Mouse (Mus musculus): ENCODE data around the gene Ccin. TPM values are rescaled to one million over a fixed set of nuclear protein-coding genes. Genes with fewer than 3 reads are reported as not detected.

Ccin gene
- polyA plus RNA-seq, 1 experiment: not detected

DNA sequence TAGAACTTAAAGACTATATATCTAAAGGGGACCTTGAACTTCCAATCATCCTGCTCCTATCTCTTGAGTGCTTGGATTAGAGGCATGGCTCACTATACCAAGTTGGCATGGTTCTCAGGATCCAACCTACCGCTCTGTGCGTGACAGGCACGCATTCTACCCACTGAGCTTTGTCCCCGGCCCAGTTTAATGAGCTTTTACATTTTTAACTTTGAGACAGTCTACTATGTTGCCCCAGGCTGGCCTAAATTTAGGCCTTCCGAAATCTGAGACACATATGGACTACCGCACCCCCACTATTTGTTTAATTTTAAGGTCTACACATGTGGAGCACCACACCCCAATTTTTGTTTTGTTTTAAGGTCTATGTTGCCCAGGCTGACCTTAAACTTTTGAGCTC is 2.4 kb upstream of the Ccin start:
- no peak for TF ChIP-seq GATA1 (IDR thresholded peaks at IDR 0.05; ENCODE audit: low read length)
- Histone ChIP-seq H3K9me3 (ENCODE audit: control insufficient read depth, low read length) (no peaks in the 10 kb centered on the region), H3K4me3 (replicated peaks) (no peak overlapping the region), H3K36me3 (ENCODE audit: control insufficient read depth) (peaks cover 35% of the 10 kb centered on the region), H3K4me1 (ENCODE audit: control insufficient read depth) (peaks cover 14% of the 10 kb centered on the region), H3K27me3 (ENCODE audit: control insufficient read depth) (peaks cover 7% of the 10 kb centered on the region)

- H3K27me3 ChIP-seq (ENCODE audit: control insufficient read depth): peaks cover 7% of the 10 kb centered on the region
- H3K4me1 ChIP-seq (ENCODE audit: control insufficient read depth): peaks cover 14% of the 10 kb centered on the region
- no peak overlapping the region for H3K4me3 ChIP-seq (replicated peaks)
- no peaks in the 10 kb centered on the region for H3K9me3 ChIP-seq (ENCODE audit: control insufficient read depth, low read length)
- peaks cover 32% of the 10 kb centered on the region for H3K36me3 ChIP-seq (ENCODE audit: control insufficient read depth)
- TF ChIP-seq TAL1 (IDR thresholded peaks at IDR 0.05; ENCODE audit: low read length): no peak
- no peak for TF ChIP-seq GATA1 (IDR thresholded peaks at IDR 0.05; ENCODE audit: low read length)
These were observed 2.0 kb upstream of the Ccin start for GRCm38 (mm10) chr4:43981251-43981650.

DNA sequence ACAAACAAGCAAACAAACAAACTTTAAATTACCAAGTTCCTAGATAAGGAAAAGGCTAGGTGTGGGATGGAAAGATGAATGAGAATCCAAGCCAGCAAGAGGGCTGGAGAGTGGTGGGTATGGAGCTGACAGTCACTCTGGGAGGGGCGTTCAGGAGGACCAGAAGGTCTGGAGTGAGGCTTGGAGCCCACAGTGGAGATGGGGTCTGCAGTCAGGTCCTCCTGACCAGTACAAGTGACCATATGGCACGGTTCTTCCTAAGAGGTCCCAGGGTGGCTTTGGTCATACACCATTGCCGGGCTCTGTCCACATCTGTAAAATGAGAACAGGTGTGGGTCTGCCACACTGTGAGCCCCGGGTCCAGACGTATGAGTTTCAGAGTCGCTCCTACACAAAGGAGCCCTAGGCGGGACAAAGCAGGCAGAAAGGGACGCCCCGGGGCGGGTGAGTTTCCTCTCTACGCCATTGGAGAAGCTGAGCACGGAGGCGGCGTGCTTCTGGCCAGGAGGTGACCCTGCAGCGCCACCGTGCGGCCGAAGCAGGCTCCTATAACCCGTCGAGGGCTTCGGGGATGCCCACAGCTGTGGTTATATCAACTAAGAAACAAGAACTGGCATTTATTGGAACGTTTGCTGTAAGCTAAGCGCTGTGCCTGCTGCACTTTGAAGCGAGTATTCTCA is 1.1 kb upstream of the Ccin start:
- Histone ChIP-seq H3K4me3 (replicated peaks) (peak overlapping the region; percentile 57), H3K36me3 (ENCODE audit: control insufficient read depth) (peaks cover 28% of the 10 kb centered on the region)
- TF ChIP-seq TAL1 (IDR thresholded peaks at IDR 0.05; ENCODE audit: low read length): no peak
- TF ChIP-seq GATA1 (IDR thresholded peaks at IDR 0.05; ENCODE audit: low read length): no peak

GRCm38 (mm10) chr4:43983756-43984155 is 473 bp downstream of the Ccin start:
- Histone ChIP-seq H3K4me3 (replicated peaks) (no peak overlapping the region), H3K27me3 (ENCODE audit: control insufficient read depth) (peaks cover 7% of the 10 kb centered on the region)
- TF ChIP-seq GATA1 (IDR thresholded peaks at IDR 0.05; ENCODE audit: low read length): no peak
- TF ChIP-seq TAL1 (IDR thresholded peaks at IDR 0.05; ENCODE audit: low read length): no peak

More for the DNA sequence above, 1.1 kb upstream of the Ccin start:
- Histone ChIP-seq H3K27me3 (ENCODE audit: control insufficient read depth) (peaks cover 7% of the 10 kb centered on the region), H3K4me1 (ENCODE audit: control insufficient read depth) (peaks cover 14% of the 10 kb centered on the region), H3K9me3 (ENCODE audit: control insufficient read depth, low read length) (no peaks in the 10 kb centered on the region)

GRCm38 (mm10) chr4:43984326-43984725 is 1.0 kb downstream of the Ccin start:
- Histone ChIP-seq H3K27me3 (ENCODE audit: control insufficient read depth) (peaks cover 7% of the 10 kb centered on the region), H3K9me3 (ENCODE audit: control insufficient read depth, low read length) (no peaks in the 10 kb centered on the region), H3K4me1 (ENCODE audit: control insufficient read depth) (peaks cover 12% of the 10 kb centered on the region), H3K36me3 (ENCODE audit: control insufficient read depth) (peaks cover 6% of the 10 kb centered on the region), H3K4me3 (replicated peaks) (no peak overlapping the region)
- no peak for TF ChIP-seq GATA1 (IDR thresholded peaks at IDR 0.05; ENCODE audit: low read length)
- TF ChIP-seq TAL1 (IDR thresholded peaks at IDR 0.05; ENCODE audit: low read length): no peak

More at GRCm38 (mm10) chr4:43983756-43984155, 473 bp downstream of the Ccin start:
- Histone ChIP-seq H3K4me1 (ENCODE audit: control insufficient read depth) (peaks cover 12% of the 10 kb centered on the region), H3K9me3 (ENCODE audit: control insufficient read depth, low read length) (no peaks in the 10 kb centered on the region), H3K36me3 (ENCODE audit: control insufficient read depth) (peaks cover 12% of the 10 kb centered on the region)

GRCm38 (mm10) chr4:43988976-43989375 is 5.7 kb downstream of the Ccin start:
- TF ChIP-seq TAL1 (IDR thresholded peaks at IDR 0.05; ENCODE audit: low read length) (no peak), GATA1 (IDR thresholded peaks at IDR 0.05; ENCODE audit: low read length) (no peak)
- no peaks in the 10 kb centered on the region for H3K9me3 ChIP-seq (ENCODE audit: control insufficient read depth, low read length)
- H3K4me3 ChIP-seq (replicated peaks): no peak overlapping the region
- H3K36me3 ChIP-seq (ENCODE audit: control insufficient read depth): no peaks in the 10 kb centered on the region
- peaks cover 7% of the 10 kb centered on the region for H3K27me3 ChIP-seq (ENCODE audit: control insufficient read depth)
- H3K4me1 ChIP-seq (ENCODE audit: control insufficient read depth): no peaks in the 10 kb centered on the region

DNA sequence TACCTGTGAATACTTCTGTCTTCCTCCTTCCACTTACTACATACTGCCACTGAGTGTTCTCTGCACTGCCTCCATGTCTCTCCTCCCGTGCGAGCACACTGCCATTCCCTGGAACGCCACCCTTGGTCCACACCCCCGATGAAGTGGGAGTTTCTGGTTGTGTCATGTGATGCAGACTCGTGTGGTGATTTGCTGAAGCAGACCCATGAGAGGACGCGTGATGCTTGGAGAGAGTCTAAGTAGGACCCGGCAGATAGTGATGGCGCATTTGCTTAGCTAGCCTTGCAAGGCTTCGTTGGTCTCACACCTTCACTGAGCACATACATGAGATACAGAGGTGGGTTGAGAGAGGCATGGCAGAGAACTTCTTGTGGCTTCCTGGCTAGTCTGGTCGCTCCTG is 9.8 kb downstream of the Ccin start:
- Histone ChIP-seq H3K4me1 (ENCODE audit: control insufficient read depth) (no peaks in the 10 kb centered on the region), H3K36me3 (ENCODE audit: control insufficient read depth) (no peaks in the 10 kb centered on the region), H3K4me3 (replicated peaks) (no peak overlapping the region), H3K27me3 (ENCODE audit: control insufficient read depth) (no peaks in the 10 kb centered on the region), H3K9me3 (ENCODE audit: control insufficient read depth, low read length) (no peaks in the 10 kb centered on the region)
- TF ChIP-seq TAL1 (IDR thresholded peaks at IDR 0.05; ENCODE audit: low read length) (no peak), GATA1 (IDR thresholded peaks at IDR 0.05; ENCODE audit: low read length) (no peak)

- Histone ChIP-seq H3K4me1 (ENCODE audit: control insufficient read depth) (no peaks in the 10 kb centered on the region), H3K4me3 (replicated peaks) (no peak overlapping the region), H3K36me3 (ENCODE audit: control insufficient read depth) (no peaks in the 10 kb centered on the region), H3K27me3 (ENCODE audit: control insufficient read depth) (no peaks in the 10 kb centered on the region), H3K9me3 (ENCODE audit: control insufficient read depth, low read length) (no peaks in the 10 kb centered on the region; the same call in 1 of the 2 replicates)
- TF ChIP-seq TAL1 (IDR thresholded peaks at IDR 0.05; ENCODE audit: low read length) (no peak), GATA1 (IDR thresholded peaks at IDR 0.05; ENCODE audit: low read length) (no peak)
These were observed 11.1 kb downstream of the Ccin start for GRCm38 (mm10) chr4:43994342-43994741.

GRCm38 (mm10) chr4:44003622-44004021 is 20.3 kb downstream of the Ccin start:
- Histone ChIP-seq H3K4me3 (replicated peaks) (peak overlapping the region; percentile 64), H3K9me3 (ENCODE audit: control insufficient read depth, low read length) (peaks cover 8% of the 10 kb centered on the region), H3K4me1 (ENCODE audit: control insufficient read depth) (peaks cover 33% of the 10 kb centered on the region), H3K27me3 (ENCODE audit: control insufficient read depth) (no peaks in the 10 kb centered on the region), H3K36me3 (ENCODE audit: control insufficient read depth) (peaks cover 31% of the 10 kb centered on the region)
- TF ChIP-seq GATA1 (IDR thresholded peaks at IDR 0.05; ENCODE audit: low read length): no peak
- no peak for TF ChIP-seq TAL1 (IDR thresholded peaks at IDR 0.05; ENCODE audit: low read length)

DNA sequence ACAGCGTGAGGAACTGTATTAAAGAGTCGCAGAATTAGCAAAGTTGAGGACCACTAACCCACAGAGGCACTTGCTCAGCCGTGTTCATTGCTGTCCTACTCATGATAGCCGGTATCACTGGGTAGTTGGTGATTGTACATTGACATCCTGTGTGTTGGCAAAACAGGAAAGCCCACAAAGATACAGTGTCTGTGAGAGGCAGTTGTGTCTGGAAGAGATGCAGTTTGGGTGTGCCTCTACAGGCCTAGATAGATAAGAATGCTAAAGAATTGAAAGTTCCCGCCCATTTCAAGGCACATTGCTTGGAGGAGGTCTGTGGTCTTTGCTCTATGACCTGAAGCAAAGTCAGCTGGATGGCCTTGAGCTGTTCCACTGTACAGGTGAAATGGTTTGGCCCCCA is 20.8 kb downstream of the Ccin start, which contains the start of gene Clta:
Clta (plus strand) TSS at position 327 of the 400 bp plus-strand sequence.
- peaks cover 31% of the 10 kb centered on the region for H3K36me3 ChIP-seq (ENCODE audit: control insufficient read depth)

More for the DNA sequence above, 20.8 kb downstream of the Ccin start, which contains the start of gene Clta:
- peak; percentile 79 for TF ChIP-seq GATA1 (IDR thresholded peaks at IDR 0.05; ENCODE audit: low read length)
- TF ChIP-seq TAL1 (IDR thresholded peaks at IDR 0.05; ENCODE audit: low read length): peak; percentile 62; the same call in 2 of the 3 replicates
- H3K4me1 ChIP-seq (ENCODE audit: control insufficient read depth): peaks cover 33% of the 10 kb centered on the region
- H3K27me3 ChIP-seq (ENCODE audit: control insufficient read depth): no peaks in the 10 kb centered on the region
- H3K9me3 ChIP-seq (ENCODE audit: control insufficient read depth, low read length): peaks cover 8% of the 10 kb centered on the region
- H3K4me3 ChIP-seq (replicated peaks): peak within 1 kb of the TSS; percentile 64
